Mouse (Mus musculus) kidney, postnatal 0 days (tissue): ENCODE measurements at regions not wholly inside any gene's neighbourhood (a gene's known extent, or its start where the extent isn't known, plus 50 kb on each side); places are given as distances from the start of the nearest gene placed in this dataset.

Experiments used
- ATAC-seq: fragments of 200-750 bp; cut with Nextera tagmentation; replicated peaks from 2 replicates; pipeline ENCODE4 v1.8.0; 2017; ENCODE audit warnings: low read depth, moderate number of reproducible peaks, moderate TSS enrichment, moderate library complexity; ENCODE audit not compliant: low FRiP score
- DNase-seq: peaks from one replicate; pipeline ENCODE4 v3.0.0-alpha.2; 2016; ENCODE audit warnings: low spot score
- H3K27ac ChIP-seq: fragments of 300-500 bp; sonication (generic); 2 replicates; pipeline ENCODE4 v1.5.1; 2014; ENCODE audit warnings: mild to moderate bottlenecking
- H3K27me3 ChIP-seq: fragments of 300-500 bp; sonication (generic); 2 replicates; pipeline ENCODE4 v1.6.1; 2014; ENCODE audit warnings: low read length, mixed read lengths; ENCODE audit not compliant: insufficient read depth
- H3K36me3 ChIP-seq: fragments of 300-500 bp; sonication (generic); 2 replicates; pipeline ENCODE4 v1.6.1; 2014; ENCODE audit warnings: low read length, mixed read lengths; ENCODE audit not compliant: insufficient read depth
- H3K4me1 ChIP-seq: fragments of 300-500 bp; sonication (generic); replicated peaks from 2 replicates; pipeline ENCODE4 v1.6.1; 2014; ENCODE audit warnings: antibody characterized with exemption, low read length, mixed read lengths; ENCODE audit not compliant: insufficient read depth
- H3K4me2 ChIP-seq: fragments of 300-500 bp; sonication (generic); 2 replicates; pipeline ENCODE4 v1.6.1; 2014; ENCODE audit warnings: mild to moderate bottlenecking, low read length, moderate library complexity, mixed read lengths
- H3K4me3 ChIP-seq: fragments of 300-500 bp; sonication (generic); replicated peaks from 2 replicates; pipeline ENCODE4 v1.5.1; 2014; ENCODE audit warnings: low read depth, low read length
- H3K9ac ChIP-seq: fragments of 300-500 bp; sonication (generic); 2 replicates; pipeline ENCODE4 v1.6.1; 2014; ENCODE audit warnings: low read depth, low read length
- H3K9me3 ChIP-seq: fragments of 300-500 bp; sonication (generic); replicated peaks from 2 replicates; pipeline ENCODE4 v1.6.1; 2016; ENCODE audit warnings: low read length, inconsistent platforms, mixed read lengths
- CTCF ChIP-seq: IDR thresholded peaks from 2 replicates; pipeline ENCODE4 v1.5.1; 2016; ENCODE audit warnings: antibody characterized with exemption, low read depth, mild to moderate bottlenecking, moderate library complexity
- whole genome bisulfite sequencing: fragments of 180-500 bp; shearing (Covaris S2); extraction: QIAGEN DNeasy Blood & Tissue Kit; methylation state at CpG from one replicate; pipeline ENCODE4 v1.1.7; 2014; 5-methylcytosine and 5-hydroxymethylcytosine counted together

DNA sequence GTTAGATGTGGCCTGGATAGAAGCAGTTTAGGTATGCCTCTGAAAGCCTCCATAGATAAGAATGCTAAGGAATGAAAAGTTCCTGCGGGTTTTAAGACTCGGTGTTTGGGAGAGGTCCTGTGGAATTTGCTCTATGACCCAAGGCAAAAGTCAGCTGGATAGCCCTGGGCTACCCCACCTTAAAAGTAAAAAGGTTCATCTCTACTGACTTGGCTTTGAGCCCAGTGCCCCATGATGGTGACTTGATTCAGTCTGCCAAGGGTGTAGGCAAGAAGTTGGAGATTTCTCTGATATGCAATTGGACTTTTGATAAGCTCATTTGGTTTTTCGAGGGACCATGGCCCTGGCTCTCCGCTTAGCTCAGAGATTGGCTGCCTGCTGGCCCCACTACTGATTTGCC is 78.8 kb upstream of the Herc3 start:
- no peak overlapping the region for H3K4me2 ChIP-seq
- H3K27ac ChIP-seq: no peak overlapping the region
- no peaks in the 10 kb centered on the region for H3K36me3 ChIP-seq
- ATAC-seq (no peak), DNase-seq (no peak)
- WGBS: 92% methylated on average over 4 of the region's 4 CpGs
- no peaks in the 10 kb centered on the region for H3K27me3 ChIP-seq
- H3K9me3 ChIP-seq: no peaks in the 10 kb centered on the region
- H3K4me3 ChIP-seq: no peak overlapping the region
- H3K9ac ChIP-seq: no peak overlapping the region
- H3K4me1 ChIP-seq: no peaks in the 10 kb centered on the region
- no peak for TF ChIP-seq CTCF

DNA sequence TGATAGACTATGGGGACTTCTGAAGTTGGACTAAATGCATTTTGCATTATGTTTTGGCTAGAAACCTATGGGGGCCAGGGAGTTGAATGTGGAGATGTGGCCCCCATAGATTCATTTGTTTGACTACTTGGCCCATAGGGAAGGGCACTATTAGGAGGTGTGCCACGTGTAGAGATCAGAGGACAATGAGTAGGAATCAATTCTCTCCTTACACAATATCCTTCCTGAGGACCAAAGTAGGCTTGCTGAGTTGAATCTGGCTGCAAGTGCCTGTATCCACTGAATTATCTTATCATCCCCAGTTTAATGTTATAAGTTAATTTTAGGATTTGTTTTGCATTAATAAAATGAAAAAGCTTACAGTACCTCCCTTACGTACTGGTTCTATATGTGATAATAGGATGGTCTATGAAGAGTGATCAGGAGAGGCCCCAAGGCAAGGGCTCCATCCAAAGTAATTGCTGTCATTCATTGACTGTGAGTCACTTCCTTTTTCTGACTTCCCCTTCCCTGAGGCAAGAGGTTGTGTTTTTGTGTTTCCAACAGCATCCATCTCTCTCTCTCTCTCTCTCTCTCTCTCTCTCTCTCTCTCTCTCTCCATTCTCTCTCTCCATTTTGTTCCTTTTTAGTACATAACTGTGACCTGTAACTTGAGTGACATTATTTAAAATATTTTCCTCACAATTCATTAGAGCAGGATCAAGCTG is 74.8 kb upstream of the Herc3 start:
- no peaks in the 10 kb centered on the region for H3K36me3 ChIP-seq
- no peak overlapping the region for H3K4me3 ChIP-seq
- H3K4me1 ChIP-seq: no peaks in the 10 kb centered on the region
- H3K27ac ChIP-seq: no peak overlapping the region
- H3K9me3 ChIP-seq: no peaks in the 10 kb centered on the region
- WGBS: 64% methylated on average over 2 of the region's 2 CpGs
- ATAC-seq: no peak
- TF ChIP-seq CTCF: no peak
- DNase-seq: no peak
- H3K4me2 ChIP-seq: no peak overlapping the region
- no peaks in the 10 kb centered on the region for H3K27me3 ChIP-seq
- no peak overlapping the region for H3K9ac ChIP-seq

DNA sequence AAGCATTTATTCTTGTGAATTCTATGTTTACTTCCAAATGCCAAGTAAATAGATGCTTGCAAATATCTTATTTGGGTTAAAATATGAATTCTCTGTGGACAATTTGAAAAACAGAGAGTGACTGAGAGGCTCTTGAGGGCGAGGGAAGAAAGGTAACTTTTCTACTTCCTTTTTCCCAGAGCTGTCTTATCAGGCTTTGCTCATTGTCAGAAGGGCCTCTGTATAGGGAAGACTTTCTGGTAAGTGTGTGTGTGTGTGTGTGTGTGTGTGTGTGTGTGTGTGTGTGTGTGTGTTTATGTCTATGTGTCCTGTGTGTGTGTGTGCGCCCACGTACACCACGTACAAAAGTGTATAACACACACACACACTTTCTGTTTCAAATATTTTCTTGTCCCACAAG is 73.9 kb upstream of the Herc3 start:
- H3K27me3 ChIP-seq: no peaks in the 10 kb centered on the region

DNA sequence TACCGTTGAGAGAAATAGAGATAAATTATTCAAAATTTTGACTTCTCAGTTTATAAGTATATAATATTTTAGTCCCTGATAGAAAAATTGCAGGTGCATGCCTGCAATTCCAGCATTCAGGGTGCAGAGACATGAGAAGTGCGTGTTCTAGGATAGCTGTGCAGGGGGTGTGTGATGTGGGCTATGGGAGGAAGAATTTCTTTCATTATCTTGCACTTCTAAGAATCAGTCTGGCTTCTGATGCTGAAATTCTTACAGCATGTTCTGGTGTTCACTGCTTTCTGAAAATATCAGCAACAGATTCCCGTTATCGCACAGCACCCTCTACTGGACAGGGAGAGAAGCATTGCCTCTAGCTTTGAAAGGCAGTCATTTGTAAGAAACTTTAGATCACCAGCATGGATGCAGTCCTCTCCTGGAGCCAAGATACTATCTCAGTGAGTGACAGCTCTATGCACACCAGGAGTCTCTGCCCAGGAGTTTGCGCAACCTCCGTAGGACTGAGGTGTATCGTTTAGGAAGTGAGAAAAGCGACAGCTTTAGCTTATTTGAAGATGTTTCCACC is 60.5 kb upstream of the Herc3 start:
- no peaks in the 10 kb centered on the region for H3K4me1 ChIP-seq
- H3K9me3 ChIP-seq: no peaks in the 10 kb centered on the region
- no peak overlapping the region for H3K4me3 ChIP-seq
- TF ChIP-seq CTCF: peak; percentile 98
- ATAC-seq: no peak
- no peak overlapping the region for H3K9ac ChIP-seq
- no peak overlapping the region for H3K4me2 ChIP-seq
- H3K27ac ChIP-seq: no peak overlapping the region
- no peaks in the 10 kb centered on the region for H3K27me3 ChIP-seq
- 15% methylated on average over 8 of the region's 8 CpGs for WGBS
- no peaks in the 10 kb centered on the region for H3K36me3 ChIP-seq
- DNase-seq: peak; percentile 85

More for the DNA sequence above, 73.9 kb upstream of the Herc3 start:
- Histone ChIP-seq H3K4me1 (no peaks in the 10 kb centered on the region), H3K9me3 (no peaks in the 10 kb centered on the region), H3K4me2 (no peak overlapping the region), H3K4me3 (no peak overlapping the region), H3K9ac (no peak overlapping the region), H3K36me3 (no peaks in the 10 kb centered on the region), H3K27ac (no peak overlapping the region)
- ATAC-seq (no peak), DNase-seq (no peak)
- no peak for TF ChIP-seq CTCF
- 92% methylated on average over 4 of the region's 4 CpGs for WGBS

DNA sequence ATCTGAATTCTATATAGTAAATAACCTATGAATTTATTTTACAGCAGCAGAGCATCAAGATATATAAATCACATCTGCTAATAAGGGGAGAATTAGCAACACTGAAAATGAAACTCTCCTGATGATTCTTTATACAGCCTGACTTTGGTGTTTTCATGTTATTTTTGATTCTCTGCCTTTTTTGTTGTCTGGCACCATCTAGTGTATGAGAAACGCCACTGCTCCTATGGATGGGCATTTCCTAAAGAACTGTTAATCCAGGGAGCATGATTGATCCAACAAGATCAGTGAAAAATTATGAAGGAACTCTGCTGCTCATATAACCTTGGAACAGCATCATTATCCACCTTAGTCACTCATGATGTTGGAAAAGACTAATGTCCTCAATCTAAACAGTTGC is 59.3 kb upstream of the Herc3 start:
- peak; percentile 76 for DNase-seq

More for the DNA sequence above, 59.3 kb upstream of the Herc3 start:
- Histone ChIP-seq H3K4me1 (no peaks in the 10 kb centered on the region), H3K9ac (no peak overlapping the region), H3K27me3 (no peaks in the 10 kb centered on the region), H3K36me3 (no peaks in the 10 kb centered on the region), H3K4me3 (no peak overlapping the region), H3K27ac (no peak overlapping the region), H3K9me3 (no peaks in the 10 kb centered on the region), H3K4me2 (no peak overlapping the region)
- 0% methylated on average over 1 of the region's 1 CpGs for WGBS
- ATAC-seq: no peak
- peak; percentile 91 for TF ChIP-seq CTCF
